Mouse (Mus musculus) midbrain, embryonic 14.5 days (tissue): ENCODE results near the gene Gm43552. TPM values are rescaled to one million over a fixed set of nuclear protein-coding genes. Genes with fewer than 3 reads are reported as not detected.
"Not testable (repeated sequence)": the region's sequence is repeated elsewhere in the genome, so short reads cannot be mapped to it uniquely, and the experiment has no call there.

Experiments used
- ATAC-seq: fragments of 200-750 bp; cut with Nextera tagmentation; 2 replicates; pipeline ENCODE4 v1.8.0; 2017; ENCODE audit warnings: moderate number of reproducible peaks, moderate library complexity; ENCODE audit not compliant: low FRiP score, low TSS enrichment
- DNase-seq: peaks from one replicate; pipeline ENCODE4 v3.0.0-alpha.2; 2015
- H3K27ac ChIP-seq: fragments of 300-500 bp; sonication (generic); replicated peaks from 2 replicates; pipeline ENCODE4 v1.5.1; 2014; ENCODE audit warnings: mild to moderate bottlenecking, low read depth, low read length, moderate library complexity
- H3K27me3 ChIP-seq: fragments of 300-500 bp; sonication (generic); 2 replicates; pipeline ENCODE4 v1.6.1; 2014; ENCODE audit warnings: low read length, control low read depth, mixed read lengths; ENCODE audit not compliant: control insufficient read depth, insufficient read depth
- H3K36me3 ChIP-seq: fragments of 300-500 bp; sonication (generic); 2 replicates; pipeline ENCODE4 v1.6.1; 2014; ENCODE audit warnings: low read length, control low read depth; ENCODE audit not compliant: control insufficient read depth, insufficient read depth
- H3K4me1 ChIP-seq: fragments of 300-500 bp; sonication (generic); 2 replicates; pipeline ENCODE4 v1.6.1; 2014; ENCODE audit warnings: mild to moderate bottlenecking, antibody characterized with exemption, low read length, control low read depth; ENCODE audit not compliant: control insufficient read depth, insufficient read depth
- H3K4me2 ChIP-seq: fragments of 300-500 bp; sonication (generic); 2 replicates; pipeline ENCODE4 v1.6.1; 2014; ENCODE audit warnings: mild to moderate bottlenecking, low read length, moderate library complexity
- H3K4me3 ChIP-seq: fragments of 300-500 bp; sonication (generic); replicated peaks from 2 replicates; pipeline ENCODE4 v1.5.1; 2014; ENCODE audit warnings: low read depth, low read length
- H3K9ac ChIP-seq: fragments of 300-500 bp; sonication (generic); replicated peaks from 2 replicates; pipeline ENCODE4 v1.6.1; 2014; ENCODE audit warnings: mild to moderate bottlenecking, low read length, moderate library complexity
- H3K9me3 ChIP-seq: fragments of 300-500 bp; sonication (generic); 2 replicates; pipeline ENCODE4 v1.6.1; 2016; ENCODE audit warnings: low read length, control low read depth, mixed read lengths; ENCODE audit not compliant: control insufficient read depth
- WGBS: fragments of 180-500 bp; shearing (Covaris S2); extraction: QIAGEN DNeasy Blood & Tissue Kit; methylation state at CpG from one replicate; pipeline ENCODE4 v1.1.7; 2014; 5-methylcytosine and 5-hydroxymethylcytosine counted together
- polyA plus RNA-seq: library from polyadenylated mRNA; unstranded; fragments of >200 nt; fragmentation: Nextera tagmentation; extraction: Ambion mirVana; gene quantifications from 2 replicates; pipeline ENCODE4 v1.2.1, GENCODE M21; 2014

The Gm43552 gene
- polyA plus RNA-seq, 1 experiment from 2014 or later = 3.0 TPM

- WGBS = 91% methylated on average over 4 of the region's 4 CpGs
- no peaks in the 10 kb centered on the region for H3K27me3 ChIP-seq
- no peaks in the 10 kb centered on the region for H3K4me1 ChIP-seq
- no peak overlapping the region for H3K27ac ChIP-seq
- H3K9ac ChIP-seq = no peak overlapping the region
- DNase-seq (no peak), ATAC-seq (no peak)
- H3K4me2 ChIP-seq = no peak overlapping the region
- no peak overlapping the region for H3K4me3 ChIP-seq
- 0 out of 2 replicates have a peak, but pooled peaks cover 2% of the 10 kb centered on the region for H3K36me3 ChIP-seq
- H3K9me3 ChIP-seq = no peaks in the 10 kb centered on the region
These were observed 9.6 kb downstream of the Gm43552 start for GRCm38 (mm10) chr5:65482996-65483395.

GRCm38 (mm10) chr5:65480511-65480910, 12.1 kb downstream of the Gm43552 start:
- Histone ChIP-seq H3K27me3 (no peaks in the 10 kb centered on the region), H3K4me2 (no peak overlapping the region), H3K9me3 (no peaks in the 10 kb centered on the region), H3K27ac (no peak overlapping the region), H3K36me3 (0 out of 2 replicates have a peak, but pooled peaks cover 2% of the 10 kb centered on the region), H3K4me1 (no peaks in the 10 kb centered on the region), H3K9ac (no peak overlapping the region), H3K4me3 (no peak overlapping the region)
- ATAC-seq (no peak), DNase-seq (no peak)
- 81% methylated on average over 4 of the region's 4 CpGs for WGBS

GRCm38 (mm10) chr5:65479681-65480445, 12.8 kb downstream of the Gm43552 start:
- DNase-seq (no peak), ATAC-seq (no peak)
- Histone ChIP-seq H3K9me3 (no peaks in the 10 kb centered on the region), H3K4me2 (no peak overlapping the region), H3K27me3 (no peaks in the 10 kb centered on the region), H3K36me3 (0 out of 2 replicates have a peak, but pooled peaks cover 2% of the 10 kb centered on the region), H3K9ac (no peak overlapping the region), H3K27ac (no peak overlapping the region), H3K4me3 (no peak overlapping the region), H3K4me1 (no peaks in the 10 kb centered on the region)
- WGBS = 94% methylated on average over 9 of the region's 9 CpGs

- no peak overlapping the region for H3K9ac ChIP-seq
- H3K9me3 ChIP-seq = no peaks in the 10 kb centered on the region
- no peak for ATAC-seq
- H3K27me3 ChIP-seq = no peaks in the 10 kb centered on the region
- no peak overlapping the region for H3K27ac ChIP-seq
- 0 out of 2 replicates have a peak, but pooled peaks cover 2% of the 10 kb centered on the region for H3K36me3 ChIP-seq
- peak; percentile 38 for DNase-seq
- WGBS = 65% methylated on average over 4 of the region's 4 CpGs
- no peak overlapping the region for H3K4me2 ChIP-seq
- H3K4me3 ChIP-seq = no peak overlapping the region
- no peaks in the 10 kb centered on the region for H3K4me1 ChIP-seq
These were observed 14.4 kb downstream of the Gm43552 start for GRCm38 (mm10) chr5:65478224-65478623.

GRCm38 (mm10) chr5:65476739-65477138, 15.9 kb downstream of the Gm43552 start:
- not testable (repeated sequence) for H3K4me3 ChIP-seq, H3K36me3 ChIP-seq, H3K27me3 ChIP-seq, H3K9ac ChIP-seq, H3K9me3 ChIP-seq, H3K27ac ChIP-seq, DNase-seq, ATAC-seq, H3K4me2 ChIP-seq, H3K4me1 ChIP-seq
- WGBS = 97% methylated on average over 4 of the region's 4 CpGs

- WGBS = 80% methylated on average over 2 of the region's 2 CpGs
- Histone ChIP-seq H3K27me3 (no peaks in the 10 kb centered on the region), H3K9me3 (no peaks in the 10 kb centered on the region), H3K27ac (no peak overlapping the region), H3K4me3 (no peak overlapping the region), H3K4me1 (no peaks in the 10 kb centered on the region), H3K4me2 (no peak overlapping the region), H3K9ac (no peak overlapping the region), H3K36me3 (0 out of 2 replicates have a peak, but pooled peaks cover 2% of the 10 kb centered on the region)
- ATAC-seq (no peak), DNase-seq (no peak)
These were observed 16.8 kb downstream of the Gm43552 start for GRCm38 (mm10) chr5:65475806-65476205.

GRCm38 (mm10) chr5:65469766-65470165, 22.9 kb downstream of the Gm43552 start:
- peaks cover 38% of the 10 kb centered on the region for H3K36me3 ChIP-seq
- no peak overlapping the region for H3K4me2 ChIP-seq
- no peak overlapping the region for H3K27ac ChIP-seq
- WGBS = 91% methylated on average over 6 of the region's 6 CpGs
- no peaks in the 10 kb centered on the region for H3K9me3 ChIP-seq
- no peak for DNase-seq
- no peaks in the 10 kb centered on the region for H3K27me3 ChIP-seq
- H3K9ac ChIP-seq = no peak overlapping the region
- no peak for ATAC-seq
- H3K4me3 ChIP-seq = no peak overlapping the region
- H3K4me1 ChIP-seq = no peaks in the 10 kb centered on the region

- no peak overlapping the region for H3K4me3 ChIP-seq
- no peak overlapping the region for H3K27ac ChIP-seq
- no peak overlapping the region for H3K9ac ChIP-seq
- no peaks in the 10 kb centered on the region for H3K27me3 ChIP-seq
- H3K9me3 ChIP-seq = no peaks in the 10 kb centered on the region
- peaks cover 44% of the 10 kb centered on the region for H3K36me3 ChIP-seq
- DNase-seq = no peak
- 83% methylated on average over 3 of the region's 3 CpGs for WGBS
- no peak overlapping the region for H3K4me2 ChIP-seq
- no peaks in the 10 kb centered on the region for H3K4me1 ChIP-seq
- no peak for ATAC-seq
These were observed 25.7 kb downstream of the Gm43552 start for GRCm38 (mm10) chr5:65466911-65467310.

GRCm38 (mm10) chr5:65460361-65460760, 32.3 kb downstream of the Gm43552 start:
- Histone ChIP-seq H3K4me3 (no peak overlapping the region), H3K4me2 (no peak overlapping the region), H3K9me3 (no peaks in the 10 kb centered on the region), H3K27ac (no peak overlapping the region), H3K36me3 (peaks cover 37% of the 10 kb centered on the region), H3K4me1 (no peaks in the 10 kb centered on the region), H3K27me3 (no peaks in the 10 kb centered on the region), H3K9ac (no peak overlapping the region)
- DNase-seq = no peak
- ATAC-seq = no peak
- WGBS = 93% methylated on average over 14 of the region's 14 CpGs
